Mouse (Mus musculus): ENCODE results near the gene Swi5.

Swi5 gene

DNA sequence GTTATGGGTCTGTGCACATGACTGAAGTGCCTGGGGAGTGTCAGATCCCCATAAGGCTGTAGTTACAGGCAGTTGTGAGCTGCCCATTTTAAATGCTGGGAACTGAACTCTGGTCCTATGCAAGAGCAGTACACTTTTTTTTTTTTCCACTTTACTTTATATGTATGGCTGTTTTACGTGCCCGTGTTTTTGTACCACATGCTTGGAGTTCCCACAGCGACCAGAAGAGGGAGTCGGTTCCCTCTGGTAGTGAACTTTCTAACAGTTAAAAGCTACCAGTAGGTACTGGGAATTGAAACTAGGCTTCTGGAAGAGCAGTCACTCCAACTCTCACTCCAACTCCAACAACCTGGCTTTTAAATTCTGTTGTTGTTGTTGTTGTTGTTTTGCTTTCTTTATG is 27.2 kb downstream of the Swi5 start:
- DNase-seq (ENCODE audit: low read depth, low spot score), result peak; percentile 9

DNA sequence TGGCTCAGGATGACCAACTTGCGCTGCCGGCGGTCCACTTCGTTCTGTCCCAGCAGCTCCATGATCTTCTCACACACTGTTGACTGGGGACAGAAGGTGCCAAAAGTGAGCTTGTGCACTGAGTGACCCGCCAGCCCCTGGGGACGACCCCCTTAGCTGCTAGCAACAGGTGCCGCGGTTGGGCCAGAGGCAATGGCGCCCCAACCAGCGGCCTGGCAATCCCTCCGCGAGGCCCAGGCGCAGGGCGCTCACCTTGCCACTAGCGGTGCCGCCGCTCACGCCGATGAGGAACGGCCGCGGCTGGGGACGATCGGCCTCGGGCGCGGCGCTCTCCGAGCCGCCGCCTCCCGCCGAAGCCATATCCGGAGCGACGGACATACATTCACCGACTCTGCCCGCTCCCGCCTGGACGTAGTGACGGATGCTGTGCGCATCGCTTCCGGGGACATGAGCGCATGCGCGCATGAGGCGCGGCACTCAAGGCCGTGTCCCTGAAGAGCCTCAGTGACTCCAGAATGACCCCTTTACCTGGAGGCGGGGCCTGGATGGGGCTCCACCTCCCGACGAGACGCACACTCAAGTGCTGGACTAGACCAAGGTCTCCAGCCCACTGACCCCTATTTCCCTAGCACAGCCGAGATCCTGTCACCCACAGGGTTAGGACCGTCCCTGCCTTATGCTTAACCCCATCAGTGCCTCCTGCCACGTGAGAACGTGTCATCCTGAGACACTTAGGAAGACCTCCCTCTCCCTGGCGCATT is 28.0 kb downstream of the Swi5 start, which contains the start of gene Uck1:
Uck1 (minus strand) TSS at position 503 of the 761 bp plus-strand sequence.
- peak; percentile 77 for DNase-seq (ENCODE audit: low read depth, low spot score)

- DNase-seq (ENCODE audit: low read depth, low spot score), result no peak
These were observed 28.9 kb downstream of the Swi5 start for GRCm38 (mm10) chr2:32258887-32259533.

GRCm38 (mm10) chr2:32256273-32256672 is 31.6 kb downstream of the Swi5 start:
- no peak for DNase-seq (ENCODE audit: low read depth, low spot score)

DNA sequence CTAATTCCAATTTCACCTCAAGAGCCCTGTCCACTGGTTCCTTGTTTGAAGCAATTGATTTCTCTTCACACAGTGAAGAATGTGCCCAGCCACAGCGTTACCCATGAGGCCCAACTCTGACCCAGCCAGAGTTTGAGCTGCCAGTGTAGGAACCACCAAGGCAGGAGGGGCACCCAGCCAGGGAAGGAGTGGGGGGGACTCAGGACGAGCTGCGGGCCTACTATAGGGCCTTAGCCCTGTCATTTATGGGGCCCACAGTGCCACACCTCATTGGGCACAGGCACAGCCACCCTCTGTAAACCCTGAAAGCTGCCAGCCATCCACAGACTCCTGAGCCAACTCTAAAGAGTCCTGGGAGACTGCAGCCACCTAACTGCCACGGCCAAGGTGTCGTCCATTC is 33.3 kb downstream of the Swi5 start:
- no peak for DNase-seq (ENCODE audit: low read depth, low spot score)

DNA sequence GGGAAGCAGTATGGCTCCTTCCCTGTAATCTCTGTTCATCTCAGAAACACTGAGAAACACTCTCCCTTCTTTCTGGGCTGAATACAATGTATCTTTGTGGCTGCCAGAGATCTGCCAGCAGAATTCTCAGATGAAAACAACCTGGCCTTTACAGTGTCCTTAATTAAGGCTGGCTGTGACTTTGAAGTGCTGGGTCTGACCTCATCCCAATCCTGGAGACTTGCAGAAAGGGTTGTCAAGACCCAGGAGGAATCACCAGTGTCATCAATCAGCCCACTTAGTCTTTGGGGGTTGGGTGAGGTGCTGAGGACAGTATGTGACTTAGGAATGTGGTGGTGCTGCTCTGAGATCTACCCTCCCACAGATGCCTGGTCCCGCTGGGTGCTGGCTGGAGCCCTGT is 34.5 kb downstream of the Swi5 start:
- DNase-seq (ENCODE audit: low read depth, low spot score), result no peak

DNA sequence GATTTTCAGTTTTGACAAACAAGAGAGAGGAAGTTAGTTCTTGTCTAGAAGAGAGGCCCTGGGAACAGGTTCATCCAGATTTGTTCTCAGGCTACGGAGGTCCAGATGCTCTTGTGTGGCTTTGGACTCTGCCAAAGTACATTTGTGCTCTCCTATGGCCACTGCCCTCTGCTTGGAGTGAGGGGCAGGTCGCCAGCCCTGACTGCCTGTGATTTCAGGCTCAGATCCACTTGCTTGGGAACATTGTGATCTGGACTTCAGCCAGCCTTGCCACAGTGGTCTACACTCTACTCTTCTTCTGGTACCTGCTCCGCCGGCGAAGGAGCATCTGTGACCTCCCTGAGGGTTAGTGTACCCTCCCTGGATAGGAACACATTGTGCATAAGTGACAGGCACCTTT is 35.2 kb downstream of the Swi5 start:
- no peak for DNase-seq (ENCODE audit: low read depth, low spot score)

GRCm38 (mm10) chr2:32251791-32252527 is 35.9 kb downstream of the Swi5 start:
- no peak for DNase-seq (ENCODE audit: low read depth, low spot score)

GRCm38 (mm10) chr2:32248377-32249361 is 39.2 kb downstream of the Swi5 start:
- no peak for DNase-seq (ENCODE audit: low read depth, low spot score)

GRCm38 (mm10) chr2:32246741-32247140 is 41.1 kb downstream of the Swi5 start:
- no peak for DNase-seq (ENCODE audit: low read depth, low spot score)

- no peak for DNase-seq (ENCODE audit: low read depth, low spot score)
These were observed 44.9 kb downstream of the Swi5 start for GRCm38 (mm10) chr2:32242986-32243385.

DNA sequence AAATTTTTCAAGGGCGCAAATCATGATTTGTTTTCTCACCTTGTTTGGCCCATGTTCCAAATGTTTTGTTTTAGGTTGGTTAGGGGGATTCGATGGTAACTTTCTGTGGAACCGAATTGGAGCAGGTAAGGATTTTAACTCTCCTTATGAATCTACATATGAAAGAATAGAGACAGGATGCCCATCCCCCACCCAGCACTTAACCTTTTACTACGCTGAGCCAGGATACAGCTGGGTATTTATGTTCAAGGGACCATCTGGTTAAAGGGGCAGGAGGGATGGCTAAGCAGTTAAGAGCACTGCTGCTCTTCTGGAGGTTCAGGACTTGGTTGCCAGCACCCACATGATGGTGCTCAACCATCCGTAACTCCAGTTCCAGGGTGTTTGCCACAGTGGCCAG is 47.3 kb downstream of the Swi5 start:
- DNase-seq (ENCODE audit: low read depth, low spot score), result no peak

- no peak for DNase-seq (ENCODE audit: low read depth, low spot score)
These were observed 49.0 kb downstream of the Swi5 start for GRCm38 (mm10) chr2:32238708-32239435.

DNA sequence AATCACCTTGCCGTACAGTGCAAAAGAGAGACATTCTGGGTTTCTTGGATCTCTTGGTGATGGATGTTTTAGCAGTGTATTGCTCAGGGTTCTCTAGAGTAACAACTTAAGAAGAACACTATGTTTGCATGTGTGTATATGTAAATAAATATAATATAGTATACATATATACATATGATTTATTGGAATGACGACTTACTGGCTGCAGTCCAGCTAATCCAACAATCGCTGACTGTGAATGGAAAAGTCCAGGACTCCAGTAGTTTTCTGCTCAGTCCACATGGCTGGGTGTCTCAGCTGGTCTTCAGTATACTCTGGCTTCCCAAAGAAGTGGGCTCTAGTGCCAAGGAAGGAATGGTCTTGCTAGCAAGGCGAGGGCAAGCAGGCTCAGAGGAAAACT is 50.3 kb downstream of the Swi5 start:
- DNase-seq (ENCODE audit: low read depth, low spot score), result no peak

- peak; percentile 30 for DNase-seq (ENCODE audit: low read depth, low spot score)
These were observed 51.0 kb downstream of the Swi5 start for GRCm38 (mm10) chr2:32236760-32237487.

DNA sequence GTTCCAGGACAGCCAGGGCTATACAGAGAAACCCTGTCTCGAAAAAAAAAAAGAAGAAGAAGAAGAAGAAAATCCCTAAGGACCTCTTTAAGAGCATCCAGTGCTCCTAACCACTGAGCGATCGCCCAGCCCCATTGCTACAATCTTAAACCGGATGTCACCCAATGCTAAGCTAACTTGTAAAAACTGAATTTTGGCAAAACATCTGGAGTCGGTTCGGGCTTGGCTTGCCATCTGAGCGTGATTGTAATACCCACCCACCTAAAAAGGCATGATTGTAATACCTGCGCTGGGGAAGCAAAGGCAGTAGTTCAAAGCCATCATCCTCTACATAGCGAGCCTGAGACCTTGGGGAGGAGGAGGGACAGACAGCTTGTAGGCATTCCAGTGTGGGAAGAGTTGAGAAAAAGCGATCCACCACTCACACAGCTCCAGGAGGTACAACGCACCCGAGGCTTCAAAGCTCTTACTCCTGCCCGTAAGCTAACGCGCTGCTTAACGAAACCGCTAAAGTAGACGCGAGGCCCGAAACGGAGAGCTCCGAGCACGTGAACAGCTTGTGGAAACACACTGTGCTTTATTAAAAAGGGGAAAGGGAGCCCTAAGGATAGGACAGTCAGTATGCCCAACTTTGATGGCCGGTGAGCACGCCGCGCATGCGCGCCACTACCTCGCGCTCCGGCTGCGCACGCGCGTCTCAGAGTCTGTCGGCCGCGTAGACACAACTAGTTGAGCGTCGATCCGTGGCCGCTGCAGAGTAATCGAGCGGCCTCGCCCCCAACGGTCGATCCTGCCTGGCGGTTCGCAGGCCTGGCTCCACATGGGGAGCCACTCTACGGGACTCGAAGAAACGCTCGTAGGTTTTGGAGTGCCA is 51.8 kb downstream of the Swi5 start, which contains the start of gene Pomt1:
Pomt1 (plus strand) TSS at position 705 of the 874 bp plus-strand sequence.
- DNase-seq (ENCODE audit: low read depth, low spot score), result peak; percentile 89

DNA sequence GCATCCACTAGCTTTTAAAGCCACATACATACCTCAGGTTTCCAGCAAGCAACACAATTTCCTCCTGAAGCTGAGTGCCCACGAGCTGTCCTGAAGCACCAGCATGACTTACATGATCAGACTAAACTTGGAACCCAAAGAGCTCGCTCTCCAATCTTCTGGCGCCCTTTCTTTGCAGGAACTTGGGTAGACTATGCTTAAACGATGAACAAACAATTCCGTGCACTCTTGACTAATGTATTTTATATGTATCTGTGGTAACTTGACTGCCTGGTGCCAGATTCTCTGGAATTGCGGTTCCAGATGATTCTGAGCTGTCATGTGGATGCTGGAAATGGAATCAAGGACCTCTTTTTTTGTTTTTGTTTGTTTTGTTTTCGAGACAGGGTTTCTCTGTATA is 52.4 kb downstream of the Swi5 start:
- DNase-seq (ENCODE audit: low read depth, low spot score), result no peak

Data from retina, postnatal 7 days (tissue).